Mouse (Mus musculus) hindbrain, embryonic 11.5 days (tissue): ENCODE data around the gene Krt12. TPM values are rescaled to one million over a fixed set of nuclear protein-coding genes. Genes with fewer than 3 reads are reported as not detected.
A peak's percentile ranks its signal among the peaks of the same experiment; 100 is the strongest.

Experiments used
- ATAC-seq: fragments of 200-750 bp; cut with Nextera tagmentation; 2 replicates; pipeline ENCODE4 v1.8.0; 2017; ENCODE audit warnings: mild to moderate bottlenecking, moderate TSS enrichment, moderate library complexity; ENCODE audit not compliant: low FRiP score
- DNase-seq: peaks from one replicate; pipeline ENCODE4 v3.0.0-alpha.2; 2015; ENCODE audit warnings: low spot score
- H3K27ac ChIP-seq: fragments of 300-500 bp; sonication (generic); 2 replicates; pipeline ENCODE4 v1.5.1; 2014; ENCODE audit warnings: mild to moderate bottlenecking, low read depth, low read length
- H3K27me3 ChIP-seq: fragments of 300-500 bp; sonication (generic); 2 replicates; pipeline ENCODE4 v1.6.1; 2014; ENCODE audit warnings: mild to moderate bottlenecking, low read length, moderate library complexity, mixed read lengths; ENCODE audit not compliant: control insufficient read depth, insufficient read depth
- H3K36me3 ChIP-seq: fragments of 300-500 bp; sonication (generic); 2 replicates; pipeline ENCODE4 v1.6.1; 2014; ENCODE audit warnings: mild to moderate bottlenecking, low read length, moderate library complexity, mixed read lengths; ENCODE audit not compliant: control insufficient read depth, insufficient read depth
- H3K4me1 ChIP-seq: fragments of 300-500 bp; sonication (generic); replicated peaks from 2 replicates; pipeline ENCODE4 v1.6.1; 2014; ENCODE audit warnings: low read length, mixed read lengths; ENCODE audit not compliant: control insufficient read depth, insufficient read depth
- H3K4me2 ChIP-seq: fragments of 300-500 bp; sonication (generic); replicated peaks from 2 replicates; pipeline ENCODE4 v1.6.1; 2014; ENCODE audit warnings: mild to moderate bottlenecking, low read depth, low read length
- H3K4me3 ChIP-seq: fragments of 300-500 bp; sonication (generic); 2 replicates; pipeline ENCODE4 v1.5.1; 2014; ENCODE audit warnings: low read depth, low read length
- H3K9ac ChIP-seq: fragments of 300-500 bp; sonication (generic); 2 replicates; pipeline ENCODE4 v1.6.1; 2014; ENCODE audit warnings: low read depth, low read length
- H3K9me3 ChIP-seq: fragments of 300-500 bp; sonication (generic); 2 replicates; pipeline ENCODE4 v1.6.1; 2016; ENCODE audit warnings: low read length; ENCODE audit not compliant: control insufficient read depth
- WGBS: fragments of 180-500 bp; shearing (Covaris S2); extraction: QIAGEN DNeasy Blood & Tissue Kit; methylation state at CpG from one replicate; pipeline ENCODE4 v1.1.7; 2014; 5-methylcytosine and 5-hydroxymethylcytosine counted together
- polyA plus RNA-seq: library from polyadenylated mRNA; unstranded; fragments of >200 nt; fragmentation: Nextera tagmentation; extraction: Ambion mirVana; gene quantifications from 2 replicates; pipeline ENCODE4 v1.2.1, GENCODE M21; 2014

The Krt12 gene
- polyA plus RNA-seq, result not detected in 2 replicates

GRCm38 (mm10) chr11:99422159-99422558 lies at the start of gene Krt12:
Gene Krt12 (minus strand): TSS chr11:99422259.
- no peak for ATAC-seq
- H3K4me1 ChIP-seq, result no peaks in the 10 kb centered on the region
- no peaks in the 10 kb centered on the region for H3K27me3 ChIP-seq
- WGBS, result 85% methylated on average over 10 of the region's 10 CpGs
- DNase-seq, result no peak
- H3K4me2 ChIP-seq, result no peak within 1 kb of the TSS
- H3K9me3 ChIP-seq, result no peaks in the 10 kb centered on the region
- no peak within 1 kb of the TSS for H3K27ac ChIP-seq
- H3K9ac ChIP-seq, result no peak within 1 kb of the TSS
- no peaks in the 10 kb centered on the region for H3K36me3 ChIP-seq
- H3K4me3 ChIP-seq, result no peak within 1 kb of the TSS

- DNase-seq, result no peak
- Histone ChIP-seq H3K9ac (no peak overlapping the region), H3K9me3 (no peaks in the 10 kb centered on the region), H3K36me3 (no peaks in the 10 kb centered on the region), H3K27me3 (no peaks in the 10 kb centered on the region), H3K27ac (no peak overlapping the region), H3K4me1 (no peaks in the 10 kb centered on the region), H3K4me3 (no peak overlapping the region), H3K4me2 (no peak overlapping the region)
- ATAC-seq, result no peak
- WGBS, result 86% methylated on average over 4 of the region's 4 CpGs
Measured at GRCm38 (mm10) chr11:99469228-99469627, 47.2 kb upstream of the Krt12 start.

- Histone ChIP-seq H3K9ac (no peak overlapping the region), H3K27ac (no peak overlapping the region), H3K4me2 (no peak overlapping the region), H3K9me3 (no peaks in the 10 kb centered on the region), H3K27me3 (no peaks in the 10 kb centered on the region), H3K4me3 (no peak overlapping the region), H3K4me1 (no peaks in the 10 kb centered on the region), H3K36me3 (no peaks in the 10 kb centered on the region)
- 85% methylated on average over 11 of the region's 11 CpGs for WGBS
- no peak for DNase-seq
- ATAC-seq, result no peak
Measured at GRCm38 (mm10) chr11:99468566-99468965, 46.5 kb upstream of the Krt12 start.

GRCm38 (mm10) chr11:99466316-99466715 lies 44.3 kb upstream of the Krt12 start:
- no peak overlapping the region for H3K4me2 ChIP-seq
- no peaks in the 10 kb centered on the region for H3K4me1 ChIP-seq
- H3K27me3 ChIP-seq, result no peaks in the 10 kb centered on the region
- H3K9me3 ChIP-seq, result no peaks in the 10 kb centered on the region
- no peak for ATAC-seq
- H3K4me3 ChIP-seq, result no peak overlapping the region
- no peak overlapping the region for H3K27ac ChIP-seq
- no peak for DNase-seq
- H3K9ac ChIP-seq, result 0 out of 2 replicates have a peak overlapping the region, but pooled peaks have one; percentile 11
- WGBS, result 40% methylated on average over 7 of the region's 7 CpGs
- no peaks in the 10 kb centered on the region for H3K36me3 ChIP-seq

GRCm38 (mm10) chr11:99464836-99465235 lies 42.8 kb upstream of the Krt12 start:
- H3K4me1 ChIP-seq, result no peaks in the 10 kb centered on the region
- DNase-seq (peak; percentile 92), ATAC-seq (no peak)
- H3K27me3 ChIP-seq, result no peaks in the 10 kb centered on the region
- WGBS, result 7% methylated on average over 5 of the region's 5 CpGs
- no peak overlapping the region for H3K4me2 ChIP-seq
- H3K4me3 ChIP-seq, result no peak overlapping the region
- H3K36me3 ChIP-seq, result no peaks in the 10 kb centered on the region
- no peaks in the 10 kb centered on the region for H3K9me3 ChIP-seq
- H3K27ac ChIP-seq, result no peak overlapping the region
- H3K9ac ChIP-seq, result no peak overlapping the region

- Histone ChIP-seq H3K27ac (no peak overlapping the region), H3K4me3 (no peak overlapping the region), H3K36me3 (no peaks in the 10 kb centered on the region), H3K4me2 (no peak overlapping the region), H3K9me3 (no peaks in the 10 kb centered on the region), H3K9ac (no peak overlapping the region), H3K27me3 (no peaks in the 10 kb centered on the region), H3K4me1 (no peaks in the 10 kb centered on the region)
- DNase-seq (peak; percentile 87), ATAC-seq (no peak)
- 14% methylated on average over 8 of the region's 8 CpGs for WGBS
Measured at GRCm38 (mm10) chr11:99463155-99463554, 41.1 kb upstream of the Krt12 start.

- WGBS, result 56% methylated on average over 7 of the region's 7 CpGs
- Histone ChIP-seq H3K4me2 (no peak overlapping the region), H3K4me3 (no peak overlapping the region), H3K4me1 (no peaks in the 10 kb centered on the region), H3K27ac (no peak overlapping the region), H3K9ac (no peak overlapping the region), H3K36me3 (no peaks in the 10 kb centered on the region), H3K9me3 (no peaks in the 10 kb centered on the region), H3K27me3 (no peaks in the 10 kb centered on the region)
- ATAC-seq (no peak), DNase-seq (no peak)
Measured at GRCm38 (mm10) chr11:99461736-99462135, 39.7 kb upstream of the Krt12 start.

- no peak for DNase-seq
- H3K4me3 ChIP-seq, result no peak overlapping the region
- ATAC-seq, result no peak
- no peaks in the 10 kb centered on the region for H3K27me3 ChIP-seq
- H3K9ac ChIP-seq, result no peak overlapping the region
- no peaks in the 10 kb centered on the region for H3K4me1 ChIP-seq
- 70% methylated on average over 7 of the region's 7 CpGs for WGBS
- no peak overlapping the region for H3K4me2 ChIP-seq
- no peak overlapping the region for H3K27ac ChIP-seq
- no peaks in the 10 kb centered on the region for H3K9me3 ChIP-seq
- H3K36me3 ChIP-seq, result no peaks in the 10 kb centered on the region
Measured at GRCm38 (mm10) chr11:99458887-99459286, 36.8 kb upstream of the Krt12 start.

GRCm38 (mm10) chr11:99454759-99455158 lies 32.7 kb upstream of the Krt12 start:
- no peaks in the 10 kb centered on the region for H3K9me3 ChIP-seq
- H3K4me1 ChIP-seq, result no peaks in the 10 kb centered on the region
- DNase-seq, result no peak
- no peak overlapping the region for H3K27ac ChIP-seq
- no peak for ATAC-seq
- H3K36me3 ChIP-seq, result no peaks in the 10 kb centered on the region
- no peak overlapping the region for H3K4me2 ChIP-seq
- no peaks in the 10 kb centered on the region for H3K27me3 ChIP-seq
- 60% methylated on average over 10 of the region's 10 CpGs for WGBS
- no peak overlapping the region for H3K4me3 ChIP-seq
- H3K9ac ChIP-seq, result no peak overlapping the region
